Mouse (Mus musculus): ENCODE data around the gene Scn11a.
A peak's percentile ranks its signal among the peaks of the same experiment; 100 is the strongest.

Scn11a gene

DNA sequence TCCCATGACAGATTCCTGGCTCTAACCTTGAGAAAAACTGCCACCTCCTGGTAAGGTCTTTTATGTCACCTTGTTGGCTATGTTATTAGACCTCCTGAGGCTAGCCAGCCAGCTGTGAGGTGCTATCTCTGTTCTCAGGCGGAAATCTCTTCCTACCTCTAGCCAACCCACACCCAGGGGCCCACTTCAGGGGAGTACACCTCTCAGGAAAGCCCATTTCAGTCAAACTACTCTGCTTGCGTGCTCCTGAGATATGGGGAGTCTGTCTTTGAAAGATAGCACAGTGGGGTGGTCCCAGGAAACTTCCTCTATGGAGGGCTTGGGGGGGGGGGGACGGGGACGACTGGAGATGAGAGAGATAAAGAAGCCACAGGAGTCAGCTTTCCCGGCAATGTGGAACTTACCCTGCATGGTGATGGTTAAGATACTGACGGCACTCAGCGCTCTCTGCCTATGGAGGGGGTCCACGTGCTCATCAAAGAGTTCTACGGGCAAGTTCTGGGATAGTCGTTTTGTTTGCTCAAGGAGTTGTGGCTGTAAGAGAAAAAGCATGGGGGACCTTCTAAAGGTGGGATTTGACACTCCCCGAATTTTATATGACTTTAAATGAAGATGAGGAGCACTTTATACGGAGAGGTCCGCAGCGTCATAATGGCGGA, 29.9 kb downstream of the Scn11a start:
- DNase-seq (ENCODE audit: low spot score), result no peak

DNA sequence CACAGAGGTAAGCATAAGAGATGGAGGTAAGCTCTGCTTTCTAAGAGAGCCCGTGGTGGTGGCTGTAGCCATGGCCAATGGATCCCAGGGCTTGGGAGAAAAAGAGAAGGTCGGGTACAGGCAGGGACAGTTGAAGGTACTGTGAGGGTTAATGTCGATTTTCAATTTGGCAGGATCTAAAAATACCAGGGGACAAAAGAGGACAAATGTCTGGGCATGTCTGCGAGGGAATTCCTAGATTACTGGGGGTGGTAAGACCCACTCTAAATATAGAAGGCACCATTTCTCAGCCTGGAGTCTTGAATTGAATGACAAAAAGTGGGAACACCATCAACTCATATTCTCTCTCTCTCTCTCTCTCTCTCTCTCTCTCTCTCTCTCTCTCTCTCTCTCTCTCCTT, 30.8 kb downstream of the Scn11a start:
- DNase-seq (ENCODE audit: low spot score), result no peak

DNA sequence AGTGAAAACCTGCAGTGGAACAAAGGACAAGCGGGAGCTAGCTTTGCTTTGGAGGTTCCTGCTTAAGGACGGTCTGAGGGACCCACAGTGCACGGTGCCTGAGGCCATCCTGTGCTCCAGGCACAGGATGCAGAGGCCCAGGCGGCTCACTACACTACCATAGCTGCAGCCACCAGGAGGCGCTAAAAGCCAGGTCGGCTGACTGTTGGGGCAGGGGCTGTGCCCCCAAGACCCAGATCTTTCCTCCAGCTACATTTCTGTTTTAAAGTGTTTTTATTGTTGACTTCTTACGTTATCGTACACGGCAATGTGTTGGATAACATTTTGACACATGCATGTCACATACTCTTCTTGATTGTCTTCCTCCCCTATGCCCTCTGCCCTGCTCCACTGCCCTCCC, 32.8 kb downstream of the Scn11a start:
- DNase-seq (ENCODE audit: low spot score), result peak; percentile 62

DNA sequence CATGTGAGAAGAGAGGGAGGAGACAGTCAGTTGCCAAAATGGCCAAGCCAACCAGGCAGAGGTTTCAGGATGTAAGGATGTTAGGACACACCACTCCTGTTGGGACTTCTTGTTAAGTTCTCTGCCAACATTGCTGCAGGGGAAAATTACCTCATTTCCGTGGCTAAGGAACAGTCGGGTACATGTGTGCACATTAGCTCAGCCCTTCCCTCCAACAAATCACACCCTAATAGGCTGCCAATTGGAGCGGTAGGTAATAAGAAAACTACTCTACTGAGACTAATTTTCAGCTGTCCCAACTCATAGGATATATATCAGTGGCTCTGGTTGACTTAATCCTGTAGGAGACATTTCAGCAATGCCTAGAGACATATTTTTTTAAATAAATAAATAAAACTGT, 44.4 kb downstream of the Scn11a start:
- DNase-seq (ENCODE audit: low spot score), result no peak

DNA sequence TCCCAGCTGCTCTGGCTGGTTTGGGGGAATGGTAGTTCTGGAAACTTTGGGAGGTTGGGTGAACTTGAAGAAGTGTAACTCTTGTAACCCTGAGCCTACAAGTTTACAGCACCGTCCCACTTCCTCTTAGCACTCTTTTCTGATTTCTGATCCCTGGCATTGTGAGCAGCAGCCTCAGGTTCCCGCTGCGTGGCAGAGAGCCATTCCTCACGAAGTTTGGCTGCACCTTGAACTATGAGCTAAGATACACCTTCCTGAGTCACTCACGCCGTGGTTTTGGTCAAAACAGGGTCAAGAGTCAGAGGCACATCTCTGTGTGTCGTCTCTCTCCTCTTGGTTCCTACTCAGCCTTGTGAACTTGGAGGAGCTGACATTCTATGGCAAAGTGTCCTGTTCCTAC, 48.6 kb downstream of the Scn11a start:
- no peak for DNase-seq (ENCODE audit: low spot score)

DNA sequence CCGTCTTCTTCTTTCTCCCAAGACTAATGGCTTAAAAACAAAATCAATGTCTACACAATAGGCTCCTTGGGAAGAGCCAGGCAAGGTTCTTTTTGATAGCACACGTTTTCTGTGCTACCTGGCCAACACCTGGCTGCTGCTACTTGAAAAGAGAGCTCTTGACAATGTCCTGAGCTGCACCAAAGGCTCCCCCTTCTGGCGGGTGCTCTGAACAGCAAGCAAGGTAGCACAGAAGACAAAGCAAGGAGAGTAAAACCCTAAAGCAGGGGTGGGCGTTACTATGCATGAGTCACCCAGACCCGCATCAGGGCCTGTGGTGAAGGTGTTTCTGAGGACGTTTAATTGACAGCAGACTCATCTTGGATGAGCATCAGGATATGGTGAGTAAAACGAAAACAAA, 56.7 kb downstream of the Scn11a start:
- DNase-seq (ENCODE audit: low spot score), result peak; percentile 52

DNA sequence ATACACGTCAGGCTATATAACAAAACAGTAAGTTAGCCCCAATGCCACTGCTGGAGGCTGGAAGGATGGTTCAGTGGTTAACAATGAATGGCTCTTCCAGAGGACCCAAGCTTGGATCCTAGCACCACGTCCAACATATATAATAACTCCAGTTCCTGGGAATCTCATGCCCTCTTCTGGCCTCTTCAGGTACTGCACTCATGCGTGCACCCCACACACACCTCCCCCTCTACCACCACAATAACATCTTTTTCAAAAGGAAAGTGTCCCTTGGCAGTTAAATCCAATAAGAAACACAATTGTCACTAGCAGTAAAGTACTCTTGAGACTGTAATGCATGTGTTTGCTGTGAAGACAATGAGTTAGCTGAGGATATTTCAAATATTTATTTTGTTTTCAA, 65.0 kb downstream of the Scn11a start:
- no peak for DNase-seq (ENCODE audit: low spot score)

DNA sequence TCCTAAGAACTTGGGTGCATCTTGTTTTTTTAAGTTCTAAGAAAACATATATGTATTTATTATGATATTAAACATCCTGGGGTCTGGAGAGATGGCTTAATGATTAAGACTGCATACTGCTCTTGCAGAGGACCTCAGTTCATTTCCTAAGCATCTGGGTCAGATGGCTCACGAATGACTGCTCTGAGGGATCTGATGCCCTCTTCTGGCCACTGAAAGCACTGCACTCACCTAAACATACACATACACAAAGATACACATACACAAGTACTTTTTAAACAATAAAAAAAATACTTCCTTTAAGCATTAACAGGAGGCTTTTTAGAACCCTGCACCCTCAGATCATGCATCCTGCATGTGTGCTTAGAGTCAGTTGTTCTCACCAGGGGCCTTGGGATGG, 65.8 kb downstream of the Scn11a start:
- no peak for DNase-seq (ENCODE audit: low spot score)

DNA sequence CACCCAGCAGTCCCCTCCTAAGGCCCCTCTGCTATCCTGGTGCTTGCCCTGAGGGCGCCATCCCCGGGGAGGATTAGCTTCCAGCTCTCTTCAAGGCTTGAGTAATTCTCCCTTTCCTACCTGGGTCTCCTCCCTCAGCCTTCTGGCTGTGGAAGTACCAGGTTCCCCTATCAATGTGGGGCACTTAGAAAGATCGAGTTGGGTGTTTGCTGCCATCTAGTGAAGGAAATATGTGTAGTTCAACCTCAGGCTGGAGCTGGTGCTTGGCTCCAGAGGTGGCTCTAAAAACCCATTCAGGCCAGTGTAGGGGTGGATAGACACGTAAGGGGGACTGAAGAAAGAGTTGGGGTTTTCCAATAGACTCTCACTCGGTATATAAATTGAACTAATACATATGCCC, 73.7 kb downstream of the Scn11a start:
- DNase-seq (ENCODE audit: low spot score), result no peak

DNA sequence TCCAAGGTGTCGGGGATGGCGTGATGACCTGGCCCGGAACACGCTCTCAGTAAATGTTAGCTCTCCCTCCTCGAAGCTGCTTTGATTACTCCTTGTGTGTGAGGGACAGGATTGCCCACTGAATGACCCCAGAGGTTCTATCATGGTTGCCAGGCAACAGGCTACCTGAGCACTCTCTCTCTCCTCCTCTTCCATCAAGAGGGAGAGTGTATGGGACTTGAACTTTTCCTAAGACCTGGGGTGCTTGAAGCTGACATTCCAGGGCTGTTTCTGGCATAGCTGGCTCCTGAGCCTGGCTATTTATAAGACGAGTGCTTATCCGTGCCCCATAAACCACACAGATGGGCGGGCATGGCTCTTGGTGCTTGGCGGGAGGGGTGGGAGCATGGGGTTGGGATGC, 76.1 kb downstream of the Scn11a start:
- DNase-seq (ENCODE audit: low spot score), result no peak

DNA sequence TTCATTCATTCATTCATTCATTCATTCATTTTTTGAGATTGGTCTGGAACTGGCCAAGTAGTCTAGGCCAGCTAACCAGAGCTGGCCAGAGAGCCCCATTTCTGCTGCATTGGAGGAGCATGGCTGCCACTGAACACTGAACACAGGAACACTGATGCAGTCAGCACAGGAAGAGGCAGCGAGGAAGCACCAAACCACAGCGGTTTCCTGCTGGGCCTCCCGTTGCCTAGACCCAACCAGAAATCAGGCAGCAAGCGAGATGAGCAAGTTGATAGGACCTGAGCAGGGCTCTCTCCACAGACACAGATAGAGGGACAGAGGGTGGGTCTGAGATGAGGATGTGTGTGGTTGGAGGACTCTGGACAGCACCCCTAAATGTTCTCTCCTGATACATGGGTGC, 81.4 kb downstream of the Scn11a start:
- no peak for DNase-seq (ENCODE audit: low spot score)

DNA sequence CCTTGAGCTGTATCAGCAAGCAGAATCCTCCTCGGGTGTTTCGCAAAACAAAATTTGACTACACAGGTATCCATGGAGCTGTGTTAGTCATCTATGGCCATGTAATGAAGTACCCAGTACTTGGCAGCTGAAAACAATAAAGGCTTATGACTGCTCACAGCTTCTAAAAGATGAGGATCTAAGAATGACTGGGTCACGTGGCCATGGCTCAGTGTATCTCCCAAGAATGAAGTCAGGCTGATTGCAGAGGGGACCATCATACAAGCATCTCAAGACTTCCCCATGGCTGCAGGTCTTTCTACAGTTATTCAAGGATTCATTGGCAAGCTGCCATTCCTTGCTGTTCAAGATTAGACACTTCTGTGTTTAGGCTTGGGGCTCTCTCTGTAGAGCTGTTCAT, 81.9 kb downstream of the Scn11a start:
- no peak for DNase-seq (ENCODE audit: low spot score)

DNA sequence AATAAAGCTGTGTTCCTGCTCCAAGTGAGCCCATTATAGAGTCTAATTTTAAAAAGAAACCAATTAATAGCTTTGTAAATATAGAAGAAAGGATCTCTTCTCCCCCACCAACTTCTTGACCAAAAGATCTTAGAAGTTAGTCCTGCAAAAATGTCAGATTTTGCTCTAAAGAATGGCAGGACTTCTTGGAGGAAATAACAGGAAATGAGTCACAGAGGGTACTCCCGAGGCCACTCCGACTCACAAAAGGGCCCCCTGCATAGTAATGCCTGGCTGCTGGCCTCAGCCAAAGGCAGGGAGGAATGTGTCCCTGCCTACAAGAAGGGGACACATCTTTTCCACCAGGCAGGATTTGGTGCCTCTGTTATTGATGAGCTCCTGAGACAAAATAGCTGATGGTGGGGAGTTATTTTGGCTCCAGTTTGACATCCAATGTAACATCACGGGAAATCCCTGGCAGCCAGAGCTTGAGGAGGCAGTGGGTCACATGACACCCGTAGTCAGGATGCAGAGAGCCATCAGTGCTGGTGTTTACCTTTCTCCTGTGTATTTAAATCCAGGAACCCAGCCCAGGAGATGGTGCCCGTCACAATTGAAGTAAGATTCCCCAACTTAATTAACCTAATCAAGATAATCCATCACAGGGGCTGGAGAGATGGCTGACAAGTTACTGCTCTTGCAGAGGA, 84.0 kb downstream of the Scn11a start:
- DNase-seq (ENCODE audit: low spot score), result no peak

DNA sequence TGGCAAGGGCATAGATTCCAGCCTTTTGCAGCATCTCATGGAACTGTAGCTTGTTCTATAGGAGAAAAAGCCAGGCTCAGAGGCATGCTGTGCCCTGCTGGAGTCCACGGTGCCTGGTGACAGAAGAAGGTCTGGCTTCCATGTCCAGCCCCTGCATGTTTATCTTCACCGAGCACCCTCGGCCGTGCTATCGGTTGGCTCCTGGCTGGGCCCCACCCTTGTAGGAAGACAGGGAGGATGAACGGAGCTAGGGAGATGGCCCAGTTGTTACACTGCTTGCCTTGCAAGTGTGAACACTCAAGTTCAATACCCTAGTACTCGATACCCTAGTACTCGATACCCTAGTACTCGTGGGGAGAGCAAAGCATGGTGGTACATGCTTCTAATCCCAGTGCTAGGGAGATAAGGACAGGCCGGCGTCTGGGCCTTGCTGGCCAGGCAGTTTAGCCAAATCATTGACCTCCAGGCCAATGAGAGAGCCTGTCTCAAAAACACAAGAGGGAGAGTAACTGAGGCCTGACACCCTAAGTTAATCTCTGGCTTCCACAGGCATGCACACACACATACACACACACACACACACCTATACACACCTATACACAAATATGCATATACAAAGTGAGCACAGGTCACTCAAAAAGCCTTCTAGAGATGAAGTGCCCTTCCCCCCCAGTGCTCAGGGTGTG, 96.7 kb downstream of the Scn11a start:
- DNase-seq (ENCODE audit: low spot score), result no peak

DNA sequence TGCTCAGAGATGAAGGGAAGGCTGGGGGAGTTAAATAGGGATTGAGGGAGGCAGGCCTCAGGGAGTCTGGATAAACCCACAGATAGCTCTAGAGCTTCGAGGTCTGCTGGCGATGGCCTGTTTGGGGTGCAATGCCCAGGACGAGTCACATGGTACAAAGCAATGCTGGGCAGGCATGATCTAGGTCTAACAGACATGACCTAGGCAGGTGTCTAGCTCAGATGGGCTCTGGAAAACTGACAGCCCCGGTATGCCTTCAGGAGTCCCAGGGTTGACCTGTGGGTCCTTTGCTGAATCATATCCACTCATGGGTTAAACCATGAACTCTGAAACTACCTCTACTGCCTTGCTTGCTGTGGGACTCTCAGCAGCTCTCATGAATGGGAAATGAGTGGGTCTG, 98.3 kb downstream of the Scn11a start:
- no peak for DNase-seq (ENCODE audit: low spot score)

DNA sequence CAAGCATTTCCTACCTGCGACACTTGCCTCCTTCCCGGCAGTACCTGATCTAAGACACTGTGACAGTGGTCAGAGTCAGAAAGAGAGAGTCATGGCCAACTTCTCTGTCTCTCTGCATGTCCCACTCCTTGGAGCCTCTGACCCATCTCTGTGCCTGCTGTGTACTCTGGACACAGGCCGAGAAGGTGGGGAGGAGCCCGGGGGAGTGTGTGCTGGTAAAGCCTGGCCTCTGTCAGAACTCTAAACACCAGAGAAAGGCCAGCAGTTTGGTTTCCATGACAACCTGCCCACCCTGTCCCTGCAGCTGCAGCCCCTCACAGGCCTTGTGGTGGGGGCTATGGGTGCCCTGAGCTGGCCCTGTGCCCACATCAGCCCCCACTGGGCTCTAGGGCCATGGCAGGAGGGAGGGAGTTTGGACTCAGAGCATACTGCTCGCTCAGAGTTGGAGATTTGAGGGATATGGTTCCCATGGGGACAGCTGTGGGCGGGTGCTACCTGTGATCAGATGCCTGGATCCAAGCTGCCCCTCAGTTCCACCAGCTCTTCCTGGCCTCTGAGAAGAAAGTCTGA, 99.9 kb downstream of the Scn11a start:
- no peak for DNase-seq (ENCODE audit: low spot score)

DNA sequence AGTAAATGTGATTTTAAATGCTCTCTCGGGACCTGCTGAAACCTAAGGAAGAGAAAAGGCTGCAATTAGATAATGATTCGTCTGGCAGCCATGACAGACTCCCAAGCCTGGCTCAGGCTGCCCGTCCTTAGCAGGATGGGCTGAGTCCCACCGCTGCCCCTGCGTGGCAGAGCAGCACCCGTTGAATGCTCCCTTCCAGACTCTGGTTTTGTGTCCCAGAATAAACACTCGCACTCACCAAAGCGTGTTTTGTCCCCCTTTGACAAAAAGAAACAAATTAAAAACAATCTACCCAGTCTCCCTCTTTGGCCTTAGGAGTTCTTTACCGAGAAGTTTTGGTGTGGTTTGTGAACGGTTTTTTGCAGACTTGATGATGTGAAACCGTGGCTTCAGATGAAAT, 106.0 kb downstream of the Scn11a start, which contains the start of gene Scn10a:
Gene Scn10a (minus strand): TSS at position 101 of the 400 bp plus-strand sequence.
- no peak for DNase-seq (ENCODE audit: low spot score)

DNA sequence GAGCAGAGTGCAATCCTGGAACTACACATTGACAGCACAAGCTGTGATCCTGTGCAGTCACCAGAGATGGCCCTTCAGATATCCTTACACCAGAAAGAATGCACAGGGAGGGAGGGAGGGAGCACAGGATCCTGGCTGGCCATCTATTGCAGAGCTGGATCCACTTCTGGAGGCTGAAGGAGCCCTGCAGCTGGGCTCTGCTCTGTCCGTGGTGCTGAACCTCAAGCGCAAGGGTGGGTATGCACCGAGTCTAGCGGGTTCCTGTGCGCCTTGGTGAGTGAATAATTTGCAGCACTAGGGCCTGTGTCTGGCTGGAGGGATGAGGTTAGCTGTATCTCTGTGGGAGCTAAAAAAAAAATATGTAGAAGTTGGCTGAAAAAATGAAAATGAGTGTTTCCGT, 118.6 kb downstream of the Scn11a start:
- peak; percentile 87 for DNase-seq (ENCODE audit: low spot score)
